8 mouse cellular contexts compared by ENCODE assay signal in the genomic region with DNA sequence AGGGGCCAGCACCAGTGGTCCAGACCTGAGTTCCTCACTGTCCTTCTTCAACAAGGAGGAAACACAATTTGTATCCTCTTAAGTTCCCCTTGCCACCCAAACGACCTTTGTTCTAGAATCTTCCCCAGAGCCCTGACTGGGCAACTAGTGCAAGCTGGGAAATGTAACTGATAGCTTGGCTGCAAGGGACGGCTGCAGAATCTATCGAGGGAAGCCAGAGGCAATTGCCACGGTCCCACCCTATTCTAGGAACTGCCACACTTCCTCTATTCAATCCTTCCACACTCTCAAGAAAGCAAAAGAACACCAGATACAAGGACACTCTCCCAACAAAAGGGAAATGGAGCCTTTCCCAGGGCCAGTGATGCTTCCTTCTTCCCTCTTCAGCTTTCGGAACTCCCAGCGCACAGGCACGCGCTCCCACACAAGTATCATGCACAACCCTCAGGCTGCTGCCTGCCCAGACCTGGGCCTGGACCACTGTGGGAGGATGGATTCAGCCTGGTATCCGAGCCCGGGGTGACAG.
DNase-seq lines count a peak whose midpoint lies in the region; ATAC-seq and TF ChIP-seq lines count a peak whose summit lies in the region.

No protein-coding gene starts in this region.

- H3K9ac ChIP-seq in heart, embryonic 11.5 days (ENCODE audit: low read depth, low read length) = peak overlapping the region; percentile 49; the same call in 1 of the 2 replicates
- no peak overlapping the region for H3K9ac ChIP-seq in stomach, postnatal 0 days (ENCODE audit: low read length)

- H3K27me3 ChIP-seq in heart, embryonic 11.5 days (ENCODE audit: control insufficient read depth, insufficient read depth, low read length) = no peaks in the 10 kb centered on the region
- no peaks in the 10 kb centered on the region for H3K27me3 ChIP-seq in stomach, postnatal 0 days (ENCODE audit: control insufficient read depth, insufficient read depth, low read length)

- TF ChIP-seq CTCF in cortical plate, adult 2 months (IDR thresholded peaks at IDR 0.05; ENCODE audit: extremely low read depth, insufficient read depth, low read length) = no peak
- TF ChIP-seq CTCF in stomach, postnatal 0 days (IDR thresholded peaks at IDR 0.05; ENCODE audit: low read depth) = no peak

- WGBS in heart, embryonic 11.5 days (ENCODE audit: insufficient replicate concordance) = 51% methylated on average over 10 of the region's 10 CpGs
- 48% methylated on average over 10 of the region's 10 CpGs for WGBS in stomach, postnatal 0 days

- no peak overlapping the region for H3K4me3 ChIP-seq in cortical plate, adult 2 months (ENCODE audit: insufficient read depth, low read length)
- no peak overlapping the region for H3K4me3 ChIP-seq in heart, embryonic 11.5 days (ENCODE audit: low read depth, low read length)
- no peak overlapping the region for H3K4me3 ChIP-seq in stomach, postnatal 0 days (ENCODE audit: low read depth, low read length)

- H3K9me3 ChIP-seq in heart, embryonic 11.5 days (replicated peaks; ENCODE audit: control insufficient read depth, low read length) = no peaks in the 10 kb centered on the region
- no peaks in the 10 kb centered on the region for H3K9me3 ChIP-seq in stomach, postnatal 0 days (ENCODE audit: control insufficient read depth, low read length)

- peaks cover 7% of the 10 kb centered on the region for H3K4me1 ChIP-seq in cortical plate, adult 2 months (ENCODE audit: control insufficient read depth, insufficient read depth, low read length)
- peaks cover 37% of the 10 kb centered on the region for H3K4me1 ChIP-seq in heart, embryonic 11.5 days (ENCODE audit: control insufficient read depth, insufficient read depth, low read length)
- H3K4me1 ChIP-seq in stomach, postnatal 0 days (replicated peaks; ENCODE audit: control insufficient read depth, insufficient read depth) = peaks cover 6% of the 10 kb centered on the region; the same call in 1 of the 2 replicates

- no peak for ATAC-seq in heart, embryonic 11.5 days (replicated peaks; ENCODE audit: insufficient number of reproducible peaks, low FRiP score, low TSS enrichment)
- ATAC-seq in stomach, postnatal 0 days (ENCODE audit: low FRiP score, low TSS enrichment) = peak; percentile 14; the same call in 1 of the 2 replicates

- TF ChIP-seq POLR2A in cortical plate, adult 2 months (IDR thresholded peaks at IDR 0.05; ENCODE audit: extremely low read depth, insufficient read depth, low read length) = no peak

- peak overlapping the region; percentile 53 for H3K4me2 ChIP-seq in heart, embryonic 11.5 days
- H3K4me2 ChIP-seq in stomach, postnatal 0 days (replicated peaks; ENCODE audit: low read depth) = peak overlapping the region; percentile 44

- DNase-seq in layer of hippocampus, adult 11-12 months (ENCODE audit: low spot score) = peak; percentile 31
- DNase-seq in layer of hippocampus, adult 9-10 months (ENCODE audit: low spot score) = no peak
- DNase-seq in kidney, adult 8-10 months = peak; percentile 47 to 50
- peak; percentile 84 for DNase-seq in lung, postnatal 10 days
- DNase-seq in stomach, postnatal 0 days (ENCODE audit: low spot score) = no peak
- DNase-seq in right cerebral cortex, postnatal 4 days = no peak

- H3K27ac ChIP-seq in cortical plate, adult 2 months (ENCODE audit: insufficient read depth, low read length) = peak overlapping the region; percentile 20
- peak overlapping the region; percentile 77 for H3K27ac ChIP-seq in heart, embryonic 11.5 days (ENCODE audit: low read depth, low read length)
- H3K27ac ChIP-seq in stomach, postnatal 0 days (replicated peaks) = peak overlapping the region; percentile 89

- no peak for TF ChIP-seq EP300 in stomach, postnatal 0 days (optimal IDR thresholded peaks at IDR 0.05)

- H3K36me3 ChIP-seq in heart, embryonic 11.5 days (ENCODE audit: control insufficient read depth, insufficient read depth, low read length) = no peaks in the 10 kb centered on the region
- H3K36me3 ChIP-seq in stomach, postnatal 0 days (ENCODE audit: control insufficient read depth, insufficient read depth, low read length) = no peaks in the 10 kb centered on the region

Comparison
In these comparisons a context has a peak if more than half of its experiments do, and no peak if none do; other contexts are left out.
1. DNase-seq: peak in layer of hippocampus, adult 11-12 months (single experiment), kidney, adult 8-10 months (2 of 2) and lung, postnatal 10 days (single experiment); none in layer of hippocampus, adult 9-10 months (single experiment), stomach, postnatal 0 days (single experiment) and right cerebral cortex, postnatal 4 days (single experiment).
2. H3K27ac ChIP-seq: peak in every context shown above with its lines; median percentile 89 in stomach, postnatal 0 days; 77 in heart, embryonic 11.5 days; 20 in cortical plate, adult 2 months.